Mouse (Mus musculus) spleen, postnatal 36 days (tissue): ENCODE results near the gene Chst15.

Experiments
- DNase-seq, 2 experiments: peaks; one replicate each; pipeline ENCODE4 v3.0.0; 2022; ENCODE audit warnings: low spot score in 2 of 2, mixed read lengths in 1 of 2

The Chst15 gene

GRCm38 (mm10) chr7:132302508-132303241, 14.4 kb downstream of the Chst15 start:
- DNase-seq = no peak

GRCm38 (mm10) chr7:132299661-132300210, 17.3 kb downstream of the Chst15 start:
- no peak for DNase-seq

- no peak for DNase-seq
Observed at GRCm38 (mm10) chr7:132298412-132298990, 18.5 kb downstream of the Chst15 start.

- DNase-seq = no peak
Observed at GRCm38 (mm10) chr7:132296661-132297443, 20.2 kb downstream of the Chst15 start.

GRCm38 (mm10) chr7:132296132-132296531, 20.9 kb downstream of the Chst15 start:
- no peak for DNase-seq

GRCm38 (mm10) chr7:132287340-132287664, 29.7 kb downstream of the Chst15 start:
- no peak for DNase-seq

GRCm38 (mm10) chr7:132286630-132287339, 30.2 kb downstream of the Chst15 start:
- DNase-seq = peak in 1 of 2 experiments; percentile 26

- DNase-seq = no peak
Observed at GRCm38 (mm10) chr7:132284795-132285194, 32.2 kb downstream of the Chst15 start.

- no peak for DNase-seq
Observed at GRCm38 (mm10) chr7:132284048-132284737, 32.8 kb downstream of the Chst15 start.

- no peak for DNase-seq
Observed at GRCm38 (mm10) chr7:132282576-132282975, 34.5 kb downstream of the Chst15 start.

- DNase-seq = peak; percentile 52 to 56
Observed at GRCm38 (mm10) chr7:132282161-132282560, 34.9 kb downstream of the Chst15 start.

- no peak for DNase-seq
Observed at GRCm38 (mm10) chr7:132281753-132282152, 35.3 kb downstream of the Chst15 start.

- no peak for DNase-seq
Observed at GRCm38 (mm10) chr7:132278658-132279057, 38.4 kb downstream of the Chst15 start.

GRCm38 (mm10) chr7:132276287-132276686, 40.7 kb downstream of the Chst15 start:
- no peak for DNase-seq

GRCm38 (mm10) chr7:132273741-132274513, 43.1 kb downstream of the Chst15 start:
- no peak for DNase-seq

- no peak for DNase-seq
Observed at GRCm38 (mm10) chr7:132272984-132273383, 44.0 kb downstream of the Chst15 start.

GRCm38 (mm10) chr7:132270364-132270763, 46.7 kb downstream of the Chst15 start:
- no peak for DNase-seq

GRCm38 (mm10) chr7:132269661-132270060, 47.4 kb downstream of the Chst15 start:
- DNase-seq = no peak

GRCm38 (mm10) chr7:132267721-132268498, 49.1 kb downstream of the Chst15 start:
- DNase-seq = peak; percentile 31 to 43

- no peak for DNase-seq
Observed at GRCm38 (mm10) chr7:132264763-132265162, 52.3 kb downstream of the Chst15 start.
